7 mouse cellular contexts compared by ENCODE assay signal in the genomic region with DNA sequence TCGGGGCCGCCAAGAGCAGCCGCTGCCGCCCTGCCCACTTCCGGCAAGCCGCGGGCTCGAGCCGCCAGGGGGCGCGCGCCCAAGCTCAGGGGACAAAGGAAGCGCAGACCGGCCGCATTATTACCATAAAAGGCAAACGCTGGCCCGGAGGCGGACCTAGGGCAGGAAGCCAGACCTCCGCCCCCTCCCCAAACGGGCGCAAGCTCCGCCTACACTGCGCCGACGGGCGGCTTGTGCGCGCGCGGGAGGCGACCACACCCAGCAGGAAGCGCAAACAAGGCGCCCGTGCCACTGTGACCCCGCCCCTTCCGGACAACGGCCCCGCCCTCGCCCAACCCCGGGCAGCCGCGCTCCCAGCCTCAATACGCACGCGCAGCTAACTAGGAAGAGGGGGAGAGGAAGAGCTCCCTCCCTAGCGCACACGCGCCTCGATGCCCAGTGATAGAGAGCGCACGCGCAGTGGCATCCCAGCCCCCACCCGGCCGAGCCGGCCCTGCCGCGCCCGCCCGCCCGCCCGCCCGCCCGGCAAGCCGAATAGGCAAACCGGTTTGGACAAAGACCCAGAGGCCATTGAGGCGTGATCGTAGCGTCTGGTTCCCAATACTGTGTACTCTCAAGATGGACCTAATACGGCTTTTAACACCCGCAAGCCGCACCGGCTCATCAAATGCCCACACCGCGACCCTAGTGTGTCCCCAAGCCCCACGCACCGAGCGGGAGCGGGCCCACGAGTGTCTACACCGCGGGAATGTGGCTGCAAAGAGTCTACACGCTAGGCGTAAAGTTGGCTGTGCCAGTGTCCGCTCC. TPM values are rescaled to one million over a fixed set of nuclear protein-coding genes. Genes with fewer than 3 reads are reported as not detected.
DNase-seq lines count a peak whose midpoint lies in the region; ATAC-seq and TF ChIP-seq lines count a peak whose summit lies in the region.

No protein-coding gene starts in this region.

- WGBS in embryonic facial prominence, embryonic 12.5 days, result under 1% methylated on average over 84 of the region's 84 CpGs
- under 1% methylated on average over 84 of the region's 84 CpGs for WGBS in kidney, adult 2 months
- under 1% methylated on average over 83 of the region's 84 CpGs for WGBS in limb, embryonic 13.5 days
- WGBS in midbrain, embryonic 16.5 days, result under 1% methylated on average over 70 of the region's 84 CpGs

- H3K9ac ChIP-seq in embryonic facial prominence, embryonic 12.5 days, result peak overlapping the region; percentile 100
- H3K9ac ChIP-seq in limb, embryonic 13.5 days, result peak overlapping the region; percentile 100
- H3K9ac ChIP-seq in midbrain, embryonic 16.5 days (ENCODE audit: low read depth, low read length), result peak overlapping the region; percentile 100

- peak; percentile 68 for TF ChIP-seq POLR2A in kidney, adult 2 months (IDR thresholded peaks at IDR 0.05; ENCODE audit: low read depth, low read length)

- peak; percentile 99 for DNase-seq in adrenal gland, postnatal 25 days
- peak; percentile 99 for DNase-seq in heart, adult 18-20 months
- DNase-seq in kidney, adult 2 months, result peak; percentile 99
- DNase-seq in spleen, postnatal 10 days (ENCODE audit: low spot score in 2 of 2), result peak; percentile 99 to 100

- H3K4me1 ChIP-seq in embryonic facial prominence, embryonic 12.5 days, result peaks cover 53% of the 10 kb centered on the region
- peaks cover 34% of the 10 kb centered on the region for H3K4me1 ChIP-seq in kidney, adult 2 months (ENCODE audit: control insufficient read depth, insufficient read depth, low read length)
- H3K4me1 ChIP-seq in limb, embryonic 13.5 days, result peaks cover 59% of the 10 kb centered on the region
- H3K4me1 ChIP-seq in midbrain, embryonic 16.5 days (ENCODE audit: control insufficient read depth, insufficient read depth, low read length), result peaks cover 39% of the 10 kb centered on the region

- H3K9me3 ChIP-seq in embryonic facial prominence, embryonic 12.5 days, result no peaks in the 10 kb centered on the region
- no peaks in the 10 kb centered on the region for H3K9me3 ChIP-seq in limb, embryonic 13.5 days
- H3K9me3 ChIP-seq in midbrain, embryonic 16.5 days (replicated peaks; ENCODE audit: control insufficient read depth, low read length, poor library complexity, severe bottlenecking), result no peaks in the 10 kb centered on the region

- TF ChIP-seq CTCF in kidney, adult 2 months (conservative IDR thresholded peaks at IDR 0.05; ENCODE audit: insufficient read depth, insufficient read length, low read depth, low read length), result peak; percentile 74

- H3K4me3 ChIP-seq in embryonic facial prominence, embryonic 12.5 days, result peak overlapping the region; percentile 94
- H3K4me3 ChIP-seq in kidney, adult 2 months (ENCODE audit: insufficient read depth, low read depth, low read length), result peak overlapping the region; percentile 84
- peak overlapping the region; percentile 99 for H3K4me3 ChIP-seq in limb, embryonic 13.5 days
- H3K4me3 ChIP-seq in midbrain, embryonic 16.5 days (ENCODE audit: low read depth, low read length), result peak overlapping the region; percentile 100

- ATAC-seq in embryonic facial prominence, embryonic 12.5 days (ENCODE audit: insufficient number of reproducible peaks, insufficient read depth, low FRiP score, low TSS enrichment), result peak; percentile 87
- ATAC-seq in limb, embryonic 13.5 days (ENCODE audit: low FRiP score, low read depth), result peak; percentile 86
- peak; percentile 83 for ATAC-seq in midbrain, embryonic 16.5 days

- H3K4me2 ChIP-seq in embryonic facial prominence, embryonic 12.5 days (replicated peaks), result peak overlapping the region; percentile 89
- H3K4me2 ChIP-seq in limb, embryonic 13.5 days (replicated peaks), result peak overlapping the region; percentile 85
- H3K4me2 ChIP-seq in midbrain, embryonic 16.5 days (ENCODE audit: low read length), result peak overlapping the region; percentile 89; the same call in 1 of the 2 replicates

- H3K27me3 ChIP-seq in embryonic facial prominence, embryonic 12.5 days, result no peaks in the 10 kb centered on the region
- no peaks in the 10 kb centered on the region for H3K27me3 ChIP-seq in kidney, adult 2 months (replicated peaks; ENCODE audit: control insufficient read depth, insufficient read depth, low read length)
- H3K27me3 ChIP-seq in limb, embryonic 13.5 days, result no peaks in the 10 kb centered on the region
- H3K27me3 ChIP-seq in midbrain, embryonic 16.5 days (ENCODE audit: control insufficient read depth, insufficient read depth, low read depth, low read length), result no peaks in the 10 kb centered on the region

- H3K27ac ChIP-seq in embryonic facial prominence, embryonic 12.5 days, result peak overlapping the region; percentile 100
- H3K27ac ChIP-seq in kidney, adult 2 months (ENCODE audit: insufficient read depth, low read depth, low read length), result peak overlapping the region; percentile 99
- peak overlapping the region; percentile 100 for H3K27ac ChIP-seq in limb, embryonic 13.5 days
- H3K27ac ChIP-seq in midbrain, embryonic 16.5 days (ENCODE audit: low read length), result peak overlapping the region; percentile 100

- H3K36me3 ChIP-seq in embryonic facial prominence, embryonic 12.5 days, result peaks cover 41% of the 10 kb centered on the region
- peaks cover 16% of the 10 kb centered on the region; the same call in 1 of the 2 replicates for H3K36me3 ChIP-seq in kidney, adult 2 months (ENCODE audit: control insufficient read depth, insufficient read depth, low read length)
- H3K36me3 ChIP-seq in limb, embryonic 13.5 days, result peaks cover 44% of the 10 kb centered on the region
- peaks cover 32% of the 10 kb centered on the region for H3K36me3 ChIP-seq in midbrain, embryonic 16.5 days (ENCODE audit: control insufficient read depth, insufficient read depth, low read length)

RNA-seq across cellular contexts. Expression of a gene that starts 0.6 kb away (rescaled TPM):
- 2,846 and 3,181 TPM in 2 replicates for total RNA-seq in adrenal gland, postnatal 25 days (2021)
- 13,963 and 14,730 TPM in 2 replicates for polyA plus RNA-seq in embryonic facial prominence, embryonic 12.5 days (2016; fragmentation: Nextera tagmentation; extraction: Ambion mirVana)
- total RNA-seq in heart, adult 18-20 months (2021), result 1,000 to 10,000 TPM in 1 of 2 experiments, 100 to 1,000 TPM in 1; 875 to 1,008 TPM
- 2,111 and 2,511 TPM in 2 replicates for polyA plus RNA-seq in kidney, adult 2 months (2012; rRNA removed)
- 15,880 and 15,896 TPM in 2 replicates for polyA plus RNA-seq in limb, embryonic 13.5 days (2015; fragmentation: Nextera tagmentation; extraction: Ambion mirVana)
- polyA plus RNA-seq in midbrain, embryonic 16.5 days (2015; fragmentation: Nextera tagmentation; extraction: Ambion mirVana), result 13,967 and 14,266 TPM in 2 replicates

RNA-seq across cellular contexts. Expression of a gene that starts 10.7 kb away (rescaled TPM):
- total RNA-seq in adrenal gland, postnatal 25 days (2021), result 14.5 and 19.8 TPM in 2 replicates
- polyA plus RNA-seq in embryonic facial prominence, embryonic 12.5 days (2016; fragmentation: Nextera tagmentation; extraction: Ambion mirVana), result 14.6 and 16.5 TPM in 2 replicates
- total RNA-seq in heart, adult 18-20 months (2021), result 1 to 10 TPM; 4.6 to 4.7 TPM
- 11.5 and 17.2 TPM in 2 replicates for polyA plus RNA-seq in kidney, adult 2 months (2012; rRNA removed)
- 14.1 and 16.1 TPM in 2 replicates for polyA plus RNA-seq in limb, embryonic 13.5 days (2015; fragmentation: Nextera tagmentation; extraction: Ambion mirVana)
- 29.9 and 35.1 TPM in 2 replicates for polyA plus RNA-seq in midbrain, embryonic 16.5 days (2015; fragmentation: Nextera tagmentation; extraction: Ambion mirVana)

RNA-seq across cellular contexts. Expression of a gene that starts 54.2 kb away (rescaled TPM):
- total RNA-seq in adrenal gland, postnatal 25 days (2021), result 36.1 and 51.3 TPM in 2 replicates
- 506 and 520 TPM in 2 replicates for polyA plus RNA-seq in embryonic facial prominence, embryonic 12.5 days (2016; fragmentation: Nextera tagmentation; extraction: Ambion mirVana)
- 10 to 100 TPM; 18.2 to 21.6 TPM for total RNA-seq in heart, adult 18-20 months (2021)
- polyA plus RNA-seq in kidney, adult 2 months (2012; rRNA removed), result 23.1 and 28.5 TPM in 2 replicates
- polyA plus RNA-seq in limb, embryonic 13.5 days (2015; fragmentation: Nextera tagmentation; extraction: Ambion mirVana), result 421 and 428 TPM in 2 replicates
- polyA plus RNA-seq in midbrain, embryonic 16.5 days (2015; fragmentation: Nextera tagmentation; extraction: Ambion mirVana), result 493 and 557 TPM in 2 replicates

Comparison
In these comparisons a context has a peak if more than half of its experiments do, and no peak if none do; other contexts are left out.
1. Peak in every context shown above with its lines: DNase-seq, ATAC-seq, H3K4me3 ChIP-seq and H3K27ac ChIP-seq.
2. RNA of a gene that starts 54.2 kb away (polyA plus RNA-seq): 506 to 520 TPM in embryonic facial prominence, embryonic 12.5 days, 493 to 557 TPM in midbrain, embryonic 16.5 days and 421 to 428 TPM in limb, embryonic 13.5 days; 23.1 to 28.5 TPM in kidney, adult 2 months; every median in the first group is over 10 times any median in the second.